Mouse (Mus musculus): ENCODE data around the gene Prpf18. TPM values are rescaled to one million over a fixed set of nuclear protein-coding genes. Genes with fewer than 3 reads are reported as not detected.

Gene Prpf18
- total RNA-seq, 1 experiment from 2014 or later = 57.4 TPM

DNA sequence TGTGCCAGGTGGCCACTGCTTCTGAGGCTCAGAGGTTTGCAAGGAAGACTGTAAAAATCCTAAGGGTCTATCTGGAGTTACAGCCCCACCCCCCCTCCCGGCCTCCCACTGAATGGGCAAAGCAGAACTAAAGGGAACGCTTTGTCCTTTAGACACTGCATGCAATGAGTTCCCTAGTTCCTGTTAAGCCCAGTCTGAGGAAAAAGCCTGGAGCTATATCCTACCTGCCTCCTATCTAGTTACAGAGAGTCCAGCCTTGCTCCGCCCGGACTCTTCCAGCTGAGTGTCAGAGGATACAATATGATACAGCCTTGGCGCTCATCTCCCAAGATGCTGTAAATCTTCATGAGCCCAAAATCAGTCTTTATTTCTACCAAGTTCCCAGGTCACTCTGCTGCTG is 77.7 kb downstream of the Prpf18 start:
- no peak for DNase-seq

DNA sequence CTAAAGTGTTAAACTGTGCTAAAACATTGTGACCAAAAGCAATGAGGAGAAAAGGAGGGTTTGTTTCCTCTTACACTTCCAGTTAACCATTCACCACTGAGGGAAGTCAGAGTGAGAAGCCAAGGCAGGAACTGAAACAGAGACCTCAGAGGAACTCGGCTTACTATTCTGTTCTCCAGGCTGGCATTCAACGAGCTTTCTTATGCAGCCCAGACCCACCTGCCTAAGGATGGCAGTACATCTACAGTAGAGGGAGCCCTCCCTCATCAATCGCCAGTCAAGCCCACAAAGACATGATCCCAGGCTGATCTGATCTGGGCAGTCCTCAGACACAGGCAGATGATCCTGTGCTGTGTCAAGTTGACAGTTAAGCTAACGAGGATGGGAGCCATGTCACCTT is 78.5 kb downstream of the Prpf18 start:
- DNase-seq = no peak

GRCm38 (mm10) chr2:4572498-4573263 is 79.2 kb downstream of the Prpf18 start:
- DNase-seq = no peak

Other genes starting within 250 kb of the Prpf18 start
- 19.3 and 23.2 TPM in 2 replicates for gene Bend7, start 65.7 kb upstream of the Prpf18 start, total RNA-seq (2021)
- 64.0 and 71.0 TPM in 2 replicates for gene Sephs1, start 229.5 kb upstream of the Prpf18 start, total RNA-seq (2021)

Data from adrenal gland, postnatal 25 days (tissue).